Mouse (Mus musculus) MEL (cell line): ENCODE data around the gene Spata31d1a.

Experiments used
- CHD2 ChIP-seq: IDR thresholded peaks from 2 replicates; pipeline ENCODE4 v1.6.1; 2011; ENCODE audit warnings: low read length, improper control_type of control experiment
- CTCF ChIP-seq, 3 experiments: IDR thresholded peaks in 2 of 3; conservative IDR thresholded peaks in 1 of 3; 2 replicates each; pipeline ENCODE4 v1.5.1; 2011 to 2012; ENCODE audit warnings: low read length in 3 of 3, low read depth in 2 of 3, mild to moderate bottlenecking in 2 of 3, improper control_type of control experiment in 1 of 3, inconsistent platforms in 1 of 3, mixed read lengths in 1 of 3, moderate library complexity in 1 of 3; ENCODE audit not compliant: control insufficient read depth in 1 of 3, insufficient read depth in 1 of 3, poor library complexity in 1 of 3, severe bottlenecking in 1 of 3
- GABPA ChIP-seq: IDR thresholded peaks from 2 replicates; pipeline ENCODE4 v1.6.1; 2012; ENCODE audit warnings: low read depth, mild to moderate bottlenecking, inconsistent platforms, low read length, improper control_type of control experiment, moderate library complexity
- GATA1 ChIP-seq: IDR thresholded peaks from 2 replicates; pipeline ENCODE4 v1.6.1; 2011; ENCODE audit warnings: low read depth, low read length, improper control_type of control experiment
- JUND ChIP-seq: IDR thresholded peaks from 2 replicates; pipeline ENCODE4 v1.6.1; 2011; ENCODE audit warnings: low read depth, mild to moderate bottlenecking, improper control_type of control experiment, low read length
- MAFK ChIP-seq: IDR thresholded peaks from 2 replicates; pipeline ENCODE4 v1.6.1; 2011; ENCODE audit warnings: low read depth, mild to moderate bottlenecking, low read length, improper control_type of control experiment, borderline replicate concordance
- MAZ ChIP-seq: IDR thresholded peaks from 2 replicates; pipeline ENCODE4 v1.6.1; 2012; ENCODE audit warnings: low read depth, mild to moderate bottlenecking, inconsistent platforms, low read length, improper control_type of control experiment
- NELFE ChIP-seq: IDR thresholded peaks from 2 replicates; pipeline ENCODE4 v1.6.1; 2011; ENCODE audit warnings: low read depth, low read length, improper control_type of control experiment
- POLR2A ChIP-seq, 2 experiments: IDR thresholded peaks; 2 replicates each; pipeline ENCODE4 v1.6.1; 2011 to 2012; ENCODE audit warnings: low read length in 2 of 2, mild to moderate bottlenecking in 2 of 2, control low read depth in 1 of 2, improper control_type of control experiment in 1 of 2, low read depth in 1 of 2, moderate library complexity in 1 of 2; ENCODE audit not compliant: control insufficient read depth in 1 of 2, insufficient read depth in 1 of 2, poor library complexity in 1 of 2
- ZMIZ1 ChIP-seq: IDR thresholded peaks from 2 replicates; pipeline ENCODE4 v1.6.1; 2012; ENCODE audit warnings: low read depth, mild to moderate bottlenecking, inconsistent platforms, low read length, improper control_type of control experiment, moderate library complexity
- ZNF384 ChIP-seq: IDR thresholded peaks from 2 replicates; pipeline ENCODE4 v1.6.1; 2012; ENCODE audit warnings: low read depth, mild to moderate bottlenecking, inconsistent platforms, low read length, improper control_type of control experiment

- TF ChIP-seq MAZ (no peak), GATA1 (no peak), CTCF (IDR thresholded peaks at IDR 0.05 in 2 of 3, conservative IDR thresholded peaks at IDR 0.05 in 1 of 3; ENCODE audit: control insufficient read depth in 1 of 3, insufficient read depth in 1 of 3, low read depth in 2 of 3, low read length in 3 of 3, poor library complexity in 1 of 3, severe bottlenecking in 1 of 3) (no peak), ZNF384 (no peak), ZMIZ1 (no peak), NELFE (no peak), MAFK (no peak), CHD2 (no peak), POLR2A (IDR thresholded peaks at IDR 0.05; ENCODE audit: control insufficient read depth in 1 of 2, insufficient read depth in 1 of 2, low read depth in 1 of 2, low read length in 2 of 2, poor library complexity in 1 of 2) (no peak), JUND (no peak), GABPA (no peak)
Measured at GRCm38 (mm10) chr13:59726139-59726867, 16.2 kb upstream of the Spata31d1a start.
